ENCODE assay signal across 30 mouse cellular contexts in the genomic region with DNA sequence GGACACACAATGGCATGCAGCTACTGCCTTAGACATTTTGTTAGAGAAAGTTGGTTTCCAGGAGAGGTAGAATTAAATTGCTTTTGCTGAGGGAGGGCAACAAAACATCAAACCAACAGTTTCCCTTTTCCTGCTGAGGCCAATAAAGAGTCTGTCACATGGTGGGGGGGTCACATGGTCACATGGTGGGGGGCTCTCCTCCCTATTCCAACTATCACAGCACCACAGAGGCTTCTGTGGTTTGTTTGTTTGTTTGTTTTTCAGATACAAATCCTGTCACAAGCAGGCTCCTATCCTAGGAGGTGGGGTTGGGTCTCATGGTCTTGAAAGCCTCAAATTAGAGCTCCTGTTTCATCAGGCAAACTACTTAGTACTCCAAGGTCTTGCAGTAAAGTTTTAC. TPM values are rescaled to one million over a fixed set of nuclear protein-coding genes. Genes with fewer than 3 reads are reported as not detected.
DNase-seq lines count a peak whose midpoint lies in the region; ATAC-seq and TF ChIP-seq lines count a peak whose summit lies in the region.
"Had no signal": no experiment of that assay in that cellular context is flagged by ENCODE, and none has a peak within 500 bp of the region (broad histone marks: within the 10 kb centered on the region; RNA-seq: fewer than 3 reads in every experiment).

No protein-coding gene starts in this region.

- no peak overlapping the region for H3K4me2 ChIP-seq in liver, embryonic 13.5 days
- H3K4me2 ChIP-seq in liver, embryonic 11.5 days: no peak overlapping the region
- no peak overlapping the region for H3K4me2 ChIP-seq in liver, embryonic 14.5 days (ENCODE audit: low read depth)
- no peak overlapping the region for H3K4me2 ChIP-seq in liver, postnatal 0 days (ENCODE audit: low read depth, low read length)
- H3K4me2 ChIP-seq: embryonic facial prominence, embryonic 13.5 days; forebrain, embryonic 12.5 days; forebrain, embryonic 15.5 days; heart, embryonic 12.5 days; heart, embryonic 15.5 days; hindbrain, embryonic 14.5 days had no signal

- no peak overlapping the region for H3K4me3 ChIP-seq in liver, embryonic 13.5 days (replicated peaks)
- H3K4me3 ChIP-seq in liver, embryonic 11.5 days (ENCODE audit: low read depth, low read length): no peak overlapping the region
- no peak overlapping the region for H3K4me3 ChIP-seq in liver, embryonic 14.5 days (ENCODE audit: insufficient read depth in 1 of 2, low read depth in 2 of 2, low read length in 2 of 2)
- no peak overlapping the region for H3K4me3 ChIP-seq in liver, postnatal 0 days (ENCODE audit: low read depth, low read length)
- H3K4me3 ChIP-seq: embryonic facial prominence, embryonic 10.5 days; embryonic facial prominence, embryonic 13.5 days; erythroblast, embryonic 14.5 days; forebrain, embryonic 12.5 days; forebrain, embryonic 15.5 days; heart, embryonic 12.5 days; heart, embryonic 15.5 days had no signal

- no peak overlapping the region for H3K9ac ChIP-seq in liver, embryonic 13.5 days
- H3K9ac ChIP-seq in liver, embryonic 11.5 days (ENCODE audit: low read depth, low read length): no peak overlapping the region
- no peak overlapping the region for H3K9ac ChIP-seq in liver, embryonic 14.5 days (replicated peaks)
- H3K9ac ChIP-seq in liver, postnatal 0 days (replicated peaks): no peak overlapping the region
- H3K9ac ChIP-seq: embryonic facial prominence, embryonic 13.5 days; forebrain, embryonic 12.5 days; forebrain, embryonic 15.5 days; heart, embryonic 12.5 days; heart, embryonic 15.5 days; hindbrain, embryonic 14.5 days had no signal

- intact Hi-C loops in heart, postnatal 25 days (cut with DNase I): no loop called here

- no peak for TF ChIP-seq CTCF in liver, embryonic 14.5 days (IDR thresholded peaks at IDR 0.05; ENCODE audit: low read depth)
- TF ChIP-seq CTCF in liver, postnatal 0 days (IDR thresholded peaks at IDR 0.05; ENCODE audit: low read depth): no peak

- no peaks in the 10 kb centered on the region for H3K27me3 ChIP-seq in liver, embryonic 13.5 days
- H3K27me3 ChIP-seq in liver, embryonic 11.5 days (replicated peaks; ENCODE audit: control insufficient read depth, insufficient read depth, low read length): no peaks in the 10 kb centered on the region
- H3K27me3 ChIP-seq in liver, embryonic 14.5 days (ENCODE audit: control insufficient read depth, insufficient read depth, low read length): no peaks in the 10 kb centered on the region
- H3K27me3 ChIP-seq in liver, postnatal 0 days (ENCODE audit: insufficient read depth, low read length): no peaks in the 10 kb centered on the region
- H3K27me3 ChIP-seq: embryonic facial prominence, embryonic 13.5 days; forebrain, embryonic 12.5 days; forebrain, embryonic 15.5 days; heart, embryonic 12.5 days; heart, embryonic 15.5 days had no signal

- H3K4me1 ChIP-seq in liver, embryonic 13.5 days (replicated peaks): peaks cover 91% of the 10 kb centered on the region
- H3K4me1 ChIP-seq in liver, embryonic 11.5 days (replicated peaks; ENCODE audit: control insufficient read depth, insufficient read depth, low read length): peaks cover 47% of the 10 kb centered on the region
- peaks cover 36 to 44% of the 10 kb centered on the region in 2 experiments for H3K4me1 ChIP-seq in liver, embryonic 14.5 days (replicated peaks; ENCODE audit: control insufficient read depth in 2 of 2, insufficient read depth in 2 of 2, low read length in 1 of 2)
- H3K4me1 ChIP-seq in liver, postnatal 0 days (ENCODE audit: insufficient read depth): peaks cover 47% of the 10 kb centered on the region
- H3K4me1 ChIP-seq: embryonic facial prominence, embryonic 10.5 days had no signal

- no peak for ATAC-seq in liver, embryonic 13.5 days (ENCODE audit: low read depth)
- ATAC-seq in liver, embryonic 11.5 days (replicated peaks; ENCODE audit: low FRiP score): no peak
- ATAC-seq in liver, embryonic 14.5 days (ENCODE audit: insufficient read depth): no peak
- no peak for ATAC-seq in liver, postnatal 0 days
- ATAC-seq: activated CD4-positive, CD25-positive, alpha-beta regulatory T cell, adult 4 months; CD4-positive, CD25-positive, alpha-beta regulatory T cell, adult 4 months; forebrain, embryonic 15.5 days; hindbrain, postnatal 0 days had no signal

- no peaks in the 10 kb centered on the region for H3K9me3 ChIP-seq in liver, embryonic 13.5 days (replicated peaks)
- no peaks in the 10 kb centered on the region for H3K9me3 ChIP-seq in liver, embryonic 11.5 days (ENCODE audit: control insufficient read depth, low read length)
- H3K9me3 ChIP-seq in liver, embryonic 14.5 days (ENCODE audit: control insufficient read depth, low read length): no peaks in the 10 kb centered on the region
- no peaks in the 10 kb centered on the region for H3K9me3 ChIP-seq in liver, postnatal 0 days (ENCODE audit: low read length)
- H3K9me3 ChIP-seq: embryonic facial prominence, embryonic 10.5 days; embryonic facial prominence, embryonic 13.5 days; forebrain, embryonic 12.5 days; forebrain, embryonic 15.5 days; heart, embryonic 12.5 days; heart, embryonic 15.5 days had no signal

- H3K36me3 ChIP-seq in liver, embryonic 13.5 days: peaks cover 96% of the 10 kb centered on the region
- peaks cover 42% of the 10 kb centered on the region for H3K36me3 ChIP-seq in liver, embryonic 11.5 days (ENCODE audit: control insufficient read depth, insufficient read depth, low read length)
- peaks cover 55% of the 10 kb centered on the region for H3K36me3 ChIP-seq in liver, embryonic 14.5 days (replicated peaks; ENCODE audit: control insufficient read depth, insufficient read depth, low read depth)
- H3K36me3 ChIP-seq in liver, postnatal 0 days (replicated peaks; ENCODE audit: insufficient read depth, low read length): peaks cover 85% of the 10 kb centered on the region

- peak overlapping the region; percentile 97 for H3K27ac ChIP-seq in liver, embryonic 13.5 days
- no peak overlapping the region for H3K27ac ChIP-seq in liver, embryonic 11.5 days (ENCODE audit: low read depth, low read length)
- H3K27ac ChIP-seq in liver, embryonic 14.5 days: peak overlapping the region; percentile 27; the same call in 1 of the 2 replicates
- 0 out of 2 replicates have a peak overlapping the region, but pooled peaks have one; percentile 17 for H3K27ac ChIP-seq in liver, postnatal 0 days (ENCODE audit: low read depth)
- H3K27ac ChIP-seq: embryonic facial prominence, embryonic 10.5 days; embryonic facial prominence, embryonic 13.5 days; forebrain, embryonic 12.5 days; forebrain, embryonic 15.5 days; heart, embryonic 15.5 days; hindbrain, embryonic 14.5 days; hindbrain, postnatal 0 days had no signal

- DNase-seq in liver, embryonic 13.5 days: no peak
- no peak for DNase-seq in liver, embryonic 11.5 days (ENCODE audit: low spot score)
- DNase-seq in liver, embryonic 14.5 days (ENCODE audit: low read depth in 3 of 3, low spot score in 3 of 3): no peak
- no peak for DNase-seq in liver, postnatal 0 days
- no peak for DNase-seq in heart, postnatal 25 days (ENCODE audit: low spot score)
- DNase-seq in spleen, postnatal 36 days (ENCODE audit: low spot score in 2 of 2): no peak
- DNase-seq: adrenal gland, adult 8-10 months; adrenal gland, postnatal 25 days; cerebellum, adult 18-20 months; cerebellum, adult 9-11 months; cerebellum, postnatal 36 days; embryo, embryonic 11 days; gastrocnemius, postnatal 25 days; heart, adult 18-20 months; heart, postnatal 10 days; heart, postnatal 4 days had no signal

- TF ChIP-seq EP300 in liver, embryonic 14.5 days (IDR thresholded peaks at IDR 0.05; ENCODE audit: low read depth): no peak
- no peak for TF ChIP-seq EP300 in liver, postnatal 0 days (IDR thresholded peaks at IDR 0.05; ENCODE audit: low read depth)

RNA-seq across cellular contexts. Expression of a gene that starts 8.7 kb away (rescaled TPM):
- polyA plus RNA-seq in liver, embryonic 13.5 days (2015; fragmentation: Nextera tagmentation; extraction: Ambion mirVana): 36.8 and 46.3 TPM in 2 replicates
- polyA plus RNA-seq in liver, embryonic 11.5 days (2014; fragmentation: Nextera tagmentation; extraction: Ambion mirVana): 62.2 and 66.5 TPM in 2 replicates
- 22.5 and 27.0 TPM in 2 replicates for polyA plus RNA-seq in liver, embryonic 14.5 days (2012; rRNA removed)
- polyA plus RNA-seq in liver, embryonic 14.5 days (2014; fragmentation: Nextera tagmentation; extraction: Ambion mirVana): 17.1 and 19.6 TPM in 2 replicates
- polyA plus RNA-seq in liver, postnatal 0 days (2015; fragmentation: Nextera tagmentation; extraction: Ambion mirVana): 29.9 and 30.0 TPM in 2 replicates
- 10 to 100 TPM; 50.7 to 56.5 TPM for total RNA-seq in heart, postnatal 25 days (2021)

RNA-seq across cellular contexts. Expression of a gene that starts 34.2 kb away (rescaled TPM):
- 71.4 and 81.7 TPM in 2 replicates for polyA plus RNA-seq in liver, embryonic 13.5 days (2015; fragmentation: Nextera tagmentation; extraction: Ambion mirVana)
- 257 and 272 TPM in 2 replicates for polyA plus RNA-seq in liver, embryonic 11.5 days (2014; fragmentation: Nextera tagmentation; extraction: Ambion mirVana)
- 23.5 and 25.0 TPM in 2 replicates for polyA plus RNA-seq in liver, embryonic 14.5 days (2012; rRNA removed)
- polyA plus RNA-seq in liver, embryonic 14.5 days (2014; fragmentation: Nextera tagmentation; extraction: Ambion mirVana): 25.8 and 31.6 TPM in 2 replicates
- 9.9 and 13.9 TPM in 2 replicates for polyA plus RNA-seq in liver, postnatal 0 days (2015; fragmentation: Nextera tagmentation; extraction: Ambion mirVana)
- 1 to 10 TPM in 1 of 2 experiments, under 1 TPM in 1; 0.87 to 2.1 TPM for total RNA-seq in heart, postnatal 25 days (2021)

RNA-seq across cellular contexts. Expression of a gene that starts 49.8 kb away (rescaled TPM):
- 1.8 TPM in 2 replicates for polyA plus RNA-seq in liver, embryonic 13.5 days (2015; fragmentation: Nextera tagmentation; extraction: Ambion mirVana)
- 4.2 and 4.7 TPM in 2 replicates for polyA plus RNA-seq in liver, embryonic 11.5 days (2014; fragmentation: Nextera tagmentation; extraction: Ambion mirVana)
- polyA plus RNA-seq in liver, embryonic 14.5 days (2012; rRNA removed): 1.2 and 1.4 TPM in 2 replicates
- 1.3 and 1.4 TPM in 2 replicates for polyA plus RNA-seq in liver, embryonic 14.5 days (2014; fragmentation: Nextera tagmentation; extraction: Ambion mirVana)
- 1.2 and 1.4 TPM in 2 replicates for polyA plus RNA-seq in liver, postnatal 0 days (2015; fragmentation: Nextera tagmentation; extraction: Ambion mirVana)
- 1 to 10 TPM; 1.2 to 1.3 TPM for total RNA-seq in heart, postnatal 25 days (2021)

RNA-seq across cellular contexts. Expression of a gene that starts 56.8 kb away (rescaled TPM):
- 0.39 and 0.53 TPM in 2 replicates for polyA plus RNA-seq in liver, embryonic 13.5 days (2015; fragmentation: Nextera tagmentation; extraction: Ambion mirVana)
- polyA plus RNA-seq in liver, embryonic 11.5 days (2014; fragmentation: Nextera tagmentation; extraction: Ambion mirVana): 0.18 TPM in 2 replicates
- 0.37 and 0.54 TPM in 2 replicates for polyA plus RNA-seq in liver, embryonic 14.5 days (2012; rRNA removed)
- polyA plus RNA-seq in liver, embryonic 14.5 days (2014; fragmentation: Nextera tagmentation; extraction: Ambion mirVana): 0.56 and 0.57 TPM in 2 replicates
- 3.2 and 3.3 TPM in 2 replicates for polyA plus RNA-seq in liver, postnatal 0 days (2015; fragmentation: Nextera tagmentation; extraction: Ambion mirVana)
- total RNA-seq in heart, postnatal 25 days (2021): under 1 TPM; 0.28 to 0.57 TPM
- total RNA-seq: adrenal gland, postnatal 25 days; gastrocnemius, adult 8-10 months; gastrocnemius, postnatal 25 days; hindbrain, postnatal 0 days had no signal
- polyA plus RNA-seq: C2C12; embryonic facial prominence, embryonic 10.5 days; erythroblast, embryonic 14.5 days; forebrain, embryonic 12.5 days; forebrain, embryonic 15.5 days; heart, embryonic 12.5 days; hindbrain, embryonic 11.5 days; hindbrain, postnatal 0 days had no signal
